Mouse (Mus musculus) E14TG2a.4 (cell line): Measurements from ENCODE around the gene Olfr329-ps.

Source experiments
- H3K27me3 ChIP-seq: 2 replicates; pipeline ENCODE4 v1.6.1; 2014; ENCODE audit warnings: low read length, control low read depth; ENCODE audit not compliant: insufficient read depth
- H3K36me3 ChIP-seq: 2 replicates; pipeline ENCODE4 v1.6.1; 2014; ENCODE audit warnings: low read length, control low read depth; ENCODE audit not compliant: insufficient read depth
- H3K4me1 ChIP-seq: replicated peaks from 2 replicates; pipeline ENCODE4 v1.6.1; 2014; ENCODE audit warnings: low read depth, low read length, control low read depth
- H3K4me3 ChIP-seq: replicated peaks from 2 replicates; pipeline ENCODE4 v1.5.1; 2014; ENCODE audit warnings: mild to moderate bottlenecking, low read length
- H3K9me3 ChIP-seq: 2 replicates; pipeline ENCODE4 v1.6.1; 2014; ENCODE audit warnings: low read length, control low read depth
- CTCF ChIP-seq: conservative IDR thresholded peaks from 2 replicates; pipeline ENCODE4 v1.5.1; 2014; ENCODE audit warnings: low read length
- NANOG ChIP-seq: IDR thresholded peaks from 2 replicates; pipeline ENCODE4 v1.6.1; 2014; ENCODE audit warnings: borderline replicate concordance, low read length, mixed read lengths
- POU5F1 ChIP-seq: IDR thresholded peaks from 2 replicates; pipeline ENCODE4 v1.6.1; 2014; ENCODE audit warnings: low read length, borderline replicate concordance

The Olfr329-ps gene

GRCm38 (mm10) chr11:58499290-58499689, 46.9 kb downstream of the Olfr329-ps start:
- TF ChIP-seq NANOG (no peak), POU5F1 (no peak), CTCF (no peak)
- H3K27me3 ChIP-seq: no peaks in the 10 kb centered on the region
- no peak overlapping the region for H3K4me3 ChIP-seq
- no peaks in the 10 kb centered on the region for H3K36me3 ChIP-seq
- peaks cover 4% of the 10 kb centered on the region; the same call in 1 of the 2 replicates for H3K9me3 ChIP-seq
- no peaks in the 10 kb centered on the region for H3K4me1 ChIP-seq

DNA sequence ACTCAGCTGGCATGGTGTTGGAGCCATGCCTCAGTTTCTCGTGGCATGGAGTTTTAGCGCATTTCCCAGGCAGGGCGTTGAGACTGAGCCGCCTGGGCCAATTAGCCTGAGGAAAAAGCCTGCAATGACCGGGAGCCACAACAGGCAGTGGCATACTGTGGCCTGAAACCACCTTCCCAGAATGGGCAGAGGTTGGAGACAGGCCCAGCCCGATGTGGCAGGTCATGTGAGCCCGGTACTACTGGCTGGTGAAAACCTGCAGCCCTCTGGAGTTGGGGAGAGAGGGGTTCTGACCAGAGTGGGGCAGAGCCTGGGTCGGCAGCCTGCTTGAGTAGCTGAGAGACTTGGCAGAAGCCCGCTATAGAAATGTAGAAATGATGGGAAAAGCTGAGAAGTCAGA, 47.5 kb downstream of the Olfr329-ps start:
- Histone ChIP-seq H3K9me3 (peaks cover 4% of the 10 kb centered on the region; the same call in 1 of the 2 replicates), H3K27me3 (no peaks in the 10 kb centered on the region), H3K36me3 (no peaks in the 10 kb centered on the region), H3K4me3 (no peak overlapping the region), H3K4me1 (no peaks in the 10 kb centered on the region)
- TF ChIP-seq NANOG: no peak
- TF ChIP-seq POU5F1: no peak
- TF ChIP-seq CTCF: no peak

DNA sequence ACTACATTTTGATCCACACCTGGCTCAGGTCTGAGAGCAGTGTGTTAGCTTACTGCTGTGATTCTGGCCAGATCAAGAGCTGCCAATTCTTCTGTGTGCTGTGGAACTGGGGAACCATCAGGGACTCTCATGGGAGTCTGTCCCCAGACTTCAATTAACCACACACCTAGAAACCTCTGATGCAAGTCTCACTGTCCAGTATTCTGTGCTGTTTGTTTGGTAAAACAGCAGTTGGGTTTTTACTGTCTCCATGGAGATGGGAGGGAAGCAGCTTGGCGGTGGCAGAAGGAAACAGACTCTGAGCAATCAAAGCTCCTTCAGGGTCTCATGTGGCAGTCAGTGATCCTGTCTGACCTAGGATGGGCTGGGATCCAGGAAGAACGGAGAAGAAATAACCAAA, 53.8 kb downstream of the Olfr329-ps start, which contains the start of gene Olfr332:
TSS of gene Olfr332 (minus strand) at position 101 of the 400 bp plus-strand sequence.
- no peaks in the 10 kb centered on the region for H3K27me3 ChIP-seq
- no peak for TF ChIP-seq CTCF
- TF ChIP-seq NANOG: no peak
- TF ChIP-seq POU5F1: no peak

More for the DNA sequence above, 53.8 kb downstream of the Olfr329-ps start, which contains the start of gene Olfr332:
- no peaks in the 10 kb centered on the region for H3K4me1 ChIP-seq
- no peaks in the 10 kb centered on the region for H3K9me3 ChIP-seq
- no peaks in the 10 kb centered on the region for H3K36me3 ChIP-seq
- H3K4me3 ChIP-seq: no peak within 1 kb of the TSS
